Mouse (Mus musculus): ENCODE results near the gene Ly6g6f.

GRCm38 (mm10) chr17:35063466-35063865, 21.9 kb downstream of the Ly6g6f start:
- TF ChIP-seq POLR2A (IDR thresholded peaks at IDR 0.05; ENCODE audit: low read depth, low read length) (no peak), CTCF (IDR thresholded peaks at IDR 0.05; ENCODE audit: extremely low read depth, insufficient read length, insufficient replicate concordance, low read depth, low read length) (no peak)

Measured in small intestine, adult 2 months (tissue).